Mouse (Mus musculus) heart, embryonic 15.5 days (tissue): ENCODE results near the gene Gm17949. TPM values are rescaled to one million over a fixed set of nuclear protein-coding genes. Genes with fewer than 3 reads are reported as not detected.

Source experiments
- ATAC-seq: fragments of 200-750 bp; cut with Nextera tagmentation; replicated peaks from 2 replicates; pipeline ENCODE4 v1.8.0; 2017; ENCODE audit warnings: low read depth, moderate TSS enrichment; ENCODE audit not compliant: insufficient number of reproducible peaks, insufficient read depth, low FRiP score
- H3K27ac ChIP-seq: fragments of 300-500 bp; sonication (generic); 2 replicates; pipeline ENCODE4 v1.5.1; 2015; ENCODE audit warnings: mild to moderate bottlenecking, inconsistent platforms
- H3K27me3 ChIP-seq: fragments of 300-500 bp; sonication (generic); 2 replicates; pipeline ENCODE4 v1.6.1; 2015; ENCODE audit warnings: inconsistent platforms
- H3K36me3 ChIP-seq: fragments of 300-500 bp; sonication (generic); 2 replicates; pipeline ENCODE4 v1.6.1; 2015; ENCODE audit warnings: mild to moderate bottlenecking, inconsistent platforms
- H3K4me1 ChIP-seq: fragments of 300-500 bp; sonication (generic); replicated peaks from 2 replicates; pipeline ENCODE4 v1.6.1; 2015; ENCODE audit warnings: inconsistent platforms
- H3K4me2 ChIP-seq: fragments of 300-500 bp; sonication (generic); 2 replicates; pipeline ENCODE4 v1.6.1; 2015; ENCODE audit warnings: inconsistent platforms, mild to moderate bottlenecking, moderate library complexity
- H3K4me3 ChIP-seq: fragments of 300-500 bp; sonication (generic); 2 replicates; pipeline ENCODE4 v1.5.1; 2015; ENCODE audit warnings: mild to moderate bottlenecking, inconsistent platforms
- H3K9ac ChIP-seq: fragments of 300-500 bp; sonication (generic); 2 replicates; pipeline ENCODE4 v1.6.1; 2015; ENCODE audit warnings: mild to moderate bottlenecking, inconsistent platforms
- H3K9me3 ChIP-seq: fragments of 300-500 bp; sonication (generic); replicated peaks from 2 replicates; pipeline ENCODE4 v1.6.1; 2016; ENCODE audit warnings: inconsistent platforms
- WGBS: fragments of 180-500 bp; shearing (Covaris S2); methylation state at CpG from one replicate; pipeline ENCODE4 v1.1.7; 2015; ENCODE audit warnings: mixed read lengths; 5-methylcytosine and 5-hydroxymethylcytosine counted together
- polyA plus RNA-seq: library from polyadenylated mRNA; unstranded; fragments of >200 nt; fragmentation: Nextera tagmentation; extraction: Ambion mirVana; gene quantifications from 2 replicates; pipeline ENCODE4 v1.2.1, GENCODE M21; 2015

Gm17949 gene
- polyA plus RNA-seq, 1 experiment from 2014 or later = 0.48 TPM

- H3K4me1 ChIP-seq = no peaks in the 10 kb centered on the region
- H3K9me3 ChIP-seq = no peaks in the 10 kb centered on the region
- no peak overlapping the region for H3K4me2 ChIP-seq
- WGBS = 64% methylated on average over 4 of the region's 8 CpGs
- no peak overlapping the region for H3K27ac ChIP-seq
- H3K36me3 ChIP-seq = no peaks in the 10 kb centered on the region
- H3K9ac ChIP-seq = no peak overlapping the region
- H3K27me3 ChIP-seq = no peaks in the 10 kb centered on the region
- no peak overlapping the region for H3K4me3 ChIP-seq
- no peak for ATAC-seq
These were observed 31.7 kb upstream of the Gm17949 start for GRCm38 (mm10) chr17:56979524-56979923.

GRCm38 (mm10) chr17:56981049-56981448 lies 30.2 kb upstream of the Gm17949 start:
- Histone ChIP-seq H3K9me3 (no peaks in the 10 kb centered on the region), H3K36me3 (no peaks in the 10 kb centered on the region), H3K27ac (no peak overlapping the region), H3K4me2 (no peak overlapping the region), H3K4me1 (no peaks in the 10 kb centered on the region), H3K9ac (no peak overlapping the region), H3K27me3 (no peaks in the 10 kb centered on the region), H3K4me3 (no peak overlapping the region)
- ATAC-seq = no peak
- 72% methylated on average over 7 of the region's 7 CpGs for WGBS

- Histone ChIP-seq H3K27me3 (no peaks in the 10 kb centered on the region), H3K27ac (no peak within 1 kb of the TSS), H3K9me3 (no peaks in the 10 kb centered on the region), H3K4me2 (no peak within 1 kb of the TSS), H3K4me3 (no peak within 1 kb of the TSS), H3K36me3 (no peaks in the 10 kb centered on the region), H3K9ac (no peak within 1 kb of the TSS), H3K4me1 (no peaks in the 10 kb centered on the region)
- ATAC-seq = 0 out of 2 replicates have a peak, but pooled peaks have one; percentile 14
- 59% methylated on average over 5 of the region's 5 CpGs for WGBS
These were observed 29.3 kb upstream of the Gm17949 start, which contains the start of gene Acer1 for GRCm38 (mm10) chr17:56982013-56982412. Gene Acer1, minus strand, starts transcription at chr17:56982126.

- Histone ChIP-seq H3K4me3 (no peak overlapping the region), H3K4me2 (no peak overlapping the region), H3K9ac (no peak overlapping the region), H3K4me1 (no peaks in the 10 kb centered on the region), H3K27ac (no peak overlapping the region), H3K36me3 (no peaks in the 10 kb centered on the region), H3K27me3 (no peaks in the 10 kb centered on the region), H3K9me3 (no peaks in the 10 kb centered on the region)
- WGBS = 74% methylated on average over 9 of the region's 9 CpGs
- no peak for ATAC-seq
These were observed 26.4 kb upstream of the Gm17949 start for GRCm38 (mm10) chr17:56984886-56985285.

GRCm38 (mm10) chr17:56985656-56986055 lies 25.6 kb upstream of the Gm17949 start:
- Histone ChIP-seq H3K4me2 (no peak overlapping the region), H3K36me3 (no peaks in the 10 kb centered on the region), H3K27ac (no peak overlapping the region), H3K9me3 (no peaks in the 10 kb centered on the region), H3K27me3 (no peaks in the 10 kb centered on the region), H3K4me3 (no peak overlapping the region), H3K9ac (no peak overlapping the region), H3K4me1 (no peaks in the 10 kb centered on the region; the same call in 1 of the 2 replicates)
- ATAC-seq = no peak
- 78% methylated on average over 3 of the region's 3 CpGs for WGBS

GRCm38 (mm10) chr17:56986105-56986805 lies 25.0 kb upstream of the Gm17949 start:
- Histone ChIP-seq H3K36me3 (no peaks in the 10 kb centered on the region), H3K4me3 (no peak overlapping the region), H3K27ac (no peak overlapping the region), H3K27me3 (no peaks in the 10 kb centered on the region), H3K4me2 (no peak overlapping the region), H3K4me1 (peaks cover 6% of the 10 kb centered on the region), H3K9ac (no peak overlapping the region), H3K9me3 (no peaks in the 10 kb centered on the region)
- 84% methylated on average over 3 of the region's 3 CpGs for WGBS
- no peak for ATAC-seq

- Histone ChIP-seq H3K36me3 (peaks cover 13% of the 10 kb centered on the region; the same call in 1 of the 2 replicates), H3K4me3 (no peak overlapping the region), H3K4me2 (no peak overlapping the region), H3K27ac (no peak overlapping the region), H3K27me3 (no peaks in the 10 kb centered on the region), H3K4me1 (peaks cover 11% of the 10 kb centered on the region), H3K9ac (no peak overlapping the region), H3K9me3 (no peaks in the 10 kb centered on the region)
- no peak for ATAC-seq
- 81% methylated on average over 7 of the region's 7 CpGs for WGBS
These were observed 22.8 kb upstream of the Gm17949 start for GRCm38 (mm10) chr17:56988441-56988840.

- Histone ChIP-seq H3K9me3 (no peaks in the 10 kb centered on the region), H3K27ac (no peak overlapping the region), H3K36me3 (peaks cover 18% of the 10 kb centered on the region; the same call in 1 of the 2 replicates), H3K27me3 (no peaks in the 10 kb centered on the region), H3K4me2 (peak overlapping the region; percentile 85), H3K4me1 (peaks cover 11% of the 10 kb centered on the region), H3K4me3 (peak overlapping the region; percentile 79), H3K9ac (peak overlapping the region; percentile 56; the same call in 1 of the 2 replicates)
- ATAC-seq = no peak
- WGBS = 69% methylated on average over 7 of the region's 7 CpGs
These were observed 22.3 kb upstream of the Gm17949 start for GRCm38 (mm10) chr17:56988921-56989430.

- H3K9me3 ChIP-seq = no peaks in the 10 kb centered on the region
- 3% methylated on average over 25 of the region's 25 CpGs for WGBS
- no peaks in the 10 kb centered on the region for H3K27me3 ChIP-seq
- peaks cover 25% of the 10 kb centered on the region; the same call in 1 of the 2 replicates for H3K36me3 ChIP-seq
- peak; percentile 87 for ATAC-seq
- peaks cover 11% of the 10 kb centered on the region for H3K4me1 ChIP-seq
- H3K27ac ChIP-seq = peak overlapping the region; percentile 68
- peak overlapping the region; percentile 79 for H3K4me3 ChIP-seq
- peak overlapping the region; percentile 85 for H3K4me2 ChIP-seq
- H3K9ac ChIP-seq = peak overlapping the region; percentile 56
These were observed 21.7 kb upstream of the Gm17949 start for GRCm38 (mm10) chr17:56989467-56990114.

- Histone ChIP-seq H3K27ac (peak within 1 kb of the TSS; percentile 68), H3K4me2 (peak within 1 kb of the TSS; percentile 85), H3K36me3 (peaks cover 31% of the 10 kb centered on the region; the same call in 1 of the 2 replicates), H3K4me1 (peaks cover 11% of the 10 kb centered on the region), H3K4me3 (peak within 1 kb of the TSS; percentile 79), H3K27me3 (no peaks in the 10 kb centered on the region), H3K9me3 (no peaks in the 10 kb centered on the region), H3K9ac (peak within 1 kb of the TSS; percentile 77)
- ATAC-seq = peak; percentile 97
- under 1% methylated on average over 52 of the region's 52 CpGs for WGBS
These were observed 21.0 kb upstream of the Gm17949 start, which contains the start of gene Clpp for GRCm38 (mm10) chr17:56990115-56990746. Gene Clpp, plus strand, starts transcription at chr17:56990305.

- Histone ChIP-seq H3K4me3 (peak overlapping the region; percentile 79), H3K4me2 (peak overlapping the region; percentile 85), H3K27me3 (no peaks in the 10 kb centered on the region), H3K9ac (peak overlapping the region; percentile 77; the same call in 1 of the 2 replicates), H3K4me1 (peaks cover 11% of the 10 kb centered on the region), H3K9me3 (no peaks in the 10 kb centered on the region), H3K27ac (no peak overlapping the region), H3K36me3 (peaks cover 37% of the 10 kb centered on the region; the same call in 1 of the 2 replicates)
- WGBS = 48% methylated on average over 2 of the region's 2 CpGs
- ATAC-seq = no peak
These were observed 20.3 kb upstream of the Gm17949 start for GRCm38 (mm10) chr17:56990966-56991365.
